Mouse (Mus musculus): ENCODE results near the gene Ptcd1. TPM values are rescaled to one million over a fixed set of nuclear protein-coding genes. Genes with fewer than 3 reads are reported as not detected.

The Ptcd1 gene
- total and polyA plus RNA-seq, 3 experiments, result 21.0 to 22.3 TPM; not detected in 1

DNA sequence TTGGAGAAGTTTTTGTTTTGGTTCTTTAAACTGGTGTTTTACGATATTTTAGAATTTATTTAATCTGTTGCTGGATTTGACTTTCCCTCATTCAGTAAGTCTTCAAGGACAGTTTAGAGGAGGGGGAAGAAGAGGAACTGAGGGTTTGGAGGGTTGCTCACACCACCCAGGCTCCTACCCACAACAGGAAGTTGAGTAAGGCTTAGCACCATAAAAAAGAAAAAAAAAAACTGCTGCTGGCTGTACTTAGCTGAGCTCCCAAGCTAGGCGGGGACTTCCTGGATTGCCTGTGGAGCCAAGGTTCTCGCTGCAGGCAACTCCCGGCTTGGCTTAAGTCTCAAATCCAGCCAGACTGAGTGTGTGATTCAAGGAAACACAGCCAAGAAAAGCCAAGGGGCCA, 50.6 kb downstream of the Ptcd1 start (continued):
- TF ChIP-seq POLR2AphosphoS5 (IDR thresholded peaks at IDR 0.05; ENCODE audit: borderline replicate concordance, low read depth, low read length), result no peak
- 0 out of 2 replicates have a peak, but pooled peaks have one; percentile 11 for TF ChIP-seq ZKSCAN1 (IDR thresholded peaks at IDR 0.05; ENCODE audit: low read depth, low read length)
- TF ChIP-seq HCFC1 (IDR thresholded peaks at IDR 0.05; ENCODE audit: low read depth, low read length), result peak; percentile 63
- TF ChIP-seq ETS1 (IDR thresholded peaks at IDR 0.05; ENCODE audit: low read depth, low read length), result peak; percentile 81
- peak; percentile 95 for TF ChIP-seq ELF1 (IDR thresholded peaks at IDR 0.05; ENCODE audit: low read depth, low read length)
- no peak for TF ChIP-seq ZC3H11A (IDR thresholded peaks at IDR 0.05; ENCODE audit: low read depth, low read length)
- no peak for TF ChIP-seq MAX (IDR thresholded peaks at IDR 0.05; ENCODE audit: low read length)
- TF ChIP-seq USF1 (IDR thresholded peaks at IDR 0.05; ENCODE audit: low read depth, low read length), result no peak
- TF ChIP-seq JUND (IDR thresholded peaks at IDR 0.05; ENCODE audit: low read depth, low read length), result peak; percentile 38; the same call in 1 of the 2 replicates
- TF ChIP-seq MEF2A (IDR thresholded peaks at IDR 0.05; ENCODE audit: extremely low read depth, insufficient replicate concordance, low read depth, low read length, poor library complexity, severe bottlenecking), result no peak

- Histone ChIP-seq H3K9ac (ENCODE audit: control insufficient read depth, low read depth, low read length, poor library complexity, severe bottlenecking) (peak overlapping the region; percentile 69), H3K4me3 (ENCODE audit: control insufficient read depth in 1 of 2, insufficient read depth in 1 of 2, low read depth in 2 of 2, low read length in 2 of 2) (peak overlapping the region; percentile 40 to 98), H3K27me3 (ENCODE audit: control insufficient read depth in 1 of 2, insufficient read depth in 2 of 2, low read length in 2 of 2) (no peaks in the 10 kb centered on the region), H3K4me1 (ENCODE audit: control insufficient read depth in 1 of 2, insufficient read depth in 2 of 2, low read length in 2 of 2) (peaks cover 4 to 18% of the 10 kb centered on the region in 2 experiments; a peak in 3 of 4 replicates), H3K27ac (ENCODE audit: control insufficient read depth, low read depth, low read length) (peak overlapping the region; percentile 97), H3K79me2 (ENCODE audit: control insufficient read depth, insufficient read depth, low read length, poor library complexity) (peaks cover 55% of the 10 kb centered on the region), H3K9me3 (replicated peaks; ENCODE audit: insufficient read depth, low read length) (no peaks in the 10 kb centered on the region), H3K36me3 (ENCODE audit: control insufficient read depth in 1 of 2, insufficient read depth in 2 of 2, low read length in 2 of 2) (peaks cover 3 to 13% of the 10 kb centered on the region in 2 experiments)
- DNase-seq (ENCODE audit: low read depth, low spot score), result no peak
- TF ChIP-seq HCFC1 (IDR thresholded peaks at IDR 0.05; ENCODE audit: low read depth, low read length), result no peak
- no peak for TF ChIP-seq CTCF (IDR thresholded peaks at IDR 0.05 in 2 of 3, conservative IDR thresholded peaks at IDR 0.05 in 1 of 3; ENCODE audit: control insufficient read depth in 1 of 3, insufficient read depth in 1 of 3, low read depth in 2 of 3, low read length in 3 of 3, poor library complexity in 1 of 3, severe bottlenecking in 1 of 3)
- no peak for TF ChIP-seq E2F4 (IDR thresholded peaks at IDR 0.05; ENCODE audit: borderline replicate concordance, low read depth, low read length)
- TF ChIP-seq POLR2AphosphoS5 (IDR thresholded peaks at IDR 0.05; ENCODE audit: borderline replicate concordance, low read depth, low read length), result no peak
- peak; percentile 48; the same call in 1 of the 2 replicates for TF ChIP-seq NRF1 (IDR thresholded peaks at IDR 0.05; ENCODE audit: insufficient read depth, low read depth, low read length, poor library complexity, severe bottlenecking)
- no peak for TF ChIP-seq SIN3A (IDR thresholded peaks at IDR 0.05; ENCODE audit: low read length)
Measured at GRCm38 (mm10) chr5:145115736-145116135, 51.2 kb downstream of the Ptcd1 start.

GRCm38 (mm10) chr5:145114606-145115473, 52.1 kb downstream of the Ptcd1 start:
- Histone ChIP-seq H3K4me3 (ENCODE audit: control insufficient read depth in 1 of 2, insufficient read depth in 1 of 2, low read depth in 2 of 2, low read length in 2 of 2) (peak overlapping the region; percentile 89 to 98), H3K4me1 (ENCODE audit: control insufficient read depth in 1 of 2, insufficient read depth in 2 of 2, low read length in 2 of 2) (peaks cover 4 to 18% of the 10 kb centered on the region in 2 experiments; a peak in 3 of 4 replicates), H3K27ac (ENCODE audit: control insufficient read depth, low read depth, low read length) (peak overlapping the region; percentile 97), H3K9ac (ENCODE audit: control insufficient read depth, low read depth, low read length, poor library complexity, severe bottlenecking) (peak overlapping the region; percentile 82), H3K9me3 (replicated peaks; ENCODE audit: insufficient read depth, low read length) (no peaks in the 10 kb centered on the region), H3K36me3 (ENCODE audit: control insufficient read depth in 1 of 2, insufficient read depth in 2 of 2, low read length in 2 of 2) (peaks cover 3 to 13% of the 10 kb centered on the region in 2 experiments; a peak in 3 of 4 replicates), H3K27me3 (ENCODE audit: control insufficient read depth in 1 of 2, insufficient read depth in 2 of 2, low read length in 2 of 2) (no peaks in the 10 kb centered on the region), H3K79me2 (ENCODE audit: control insufficient read depth, insufficient read depth, low read length, poor library complexity) (peaks cover 47% of the 10 kb centered on the region)
- DNase-seq (ENCODE audit: low read depth, low spot score), result peak; percentile 87
- no peak for TF ChIP-seq KAT2A (conservative IDR thresholded peaks at IDR 0.05; ENCODE audit: low read depth, low read length)
- TF ChIP-seq CTCF (IDR thresholded peaks at IDR 0.05 in 2 of 3, conservative IDR thresholded peaks at IDR 0.05 in 1 of 3; ENCODE audit: control insufficient read depth in 1 of 3, insufficient read depth in 1 of 3, low read depth in 2 of 3, low read length in 3 of 3, poor library complexity in 1 of 3, severe bottlenecking in 1 of 3), result no peak
- no peak for TF ChIP-seq ZKSCAN1 (IDR thresholded peaks at IDR 0.05; ENCODE audit: low read depth, low read length)
- TF ChIP-seq RAD21 (IDR thresholded peaks at IDR 0.05; ENCODE audit: low read depth, low read length), result no peak
- TF ChIP-seq NELFE (IDR thresholded peaks at IDR 0.05; ENCODE audit: low read depth, low read length), result no peak
- no peak for TF ChIP-seq USF2 (IDR thresholded peaks at IDR 0.05; ENCODE audit: borderline replicate concordance in 1 of 2, insufficient read depth in 1 of 2, low read depth in 1 of 2, low read length in 2 of 2)
- TF ChIP-seq UBTF (IDR thresholded peaks at IDR 0.05; ENCODE audit: borderline replicate concordance, insufficient read depth, low read depth, low read length), result peak; percentile 78; the same call in 1 of the 2 replicates
- no peak for TF ChIP-seq JUND (IDR thresholded peaks at IDR 0.05; ENCODE audit: low read depth, low read length)
- TF ChIP-seq TBP (IDR thresholded peaks at IDR 0.05; ENCODE audit: low read depth, low read length), result no peak
- no peak for TF ChIP-seq E2F4 (IDR thresholded peaks at IDR 0.05; ENCODE audit: borderline replicate concordance, low read depth, low read length)
- TF ChIP-seq USF1 (IDR thresholded peaks at IDR 0.05; ENCODE audit: low read depth, low read length), result peak; percentile 59
- TF ChIP-seq MEF2A (IDR thresholded peaks at IDR 0.05; ENCODE audit: extremely low read depth, insufficient replicate concordance, low read depth, low read length, poor library complexity, severe bottlenecking), result 0 out of 2 replicates have a peak, but pooled peaks have one; percentile 14
- TF ChIP-seq RCOR1 (IDR thresholded peaks at IDR 0.05; ENCODE audit: low read depth, low read length), result peak; percentile 61
- TF ChIP-seq POLR2AphosphoS5 (IDR thresholded peaks at IDR 0.05; ENCODE audit: borderline replicate concordance, low read depth, low read length), result no peak
- TF ChIP-seq TAL1 (IDR thresholded peaks at IDR 0.05; ENCODE audit: low read length), result no peak; the same call in 1 of the 2 replicates
- TF ChIP-seq GATA1 (IDR thresholded peaks at IDR 0.05; ENCODE audit: low read depth, low read length), result no peak

Data from MEL (cell line).